Mouse (Mus musculus): ENCODE measurements around the gene Prps2. TPM values are rescaled to one million over a fixed set of nuclear protein-coding genes. Genes with fewer than 3 reads are reported as not detected.

The Prps2 gene
- 8.7 and 10.3 TPM in 2 replicates for polyA plus RNA-seq (2015; fragmentation: Nextera tagmentation; extraction: Ambion mirVana)

GRCm38 (mm10) chrX:167382047-167382853, at the start of gene Prps2:
Prps2 (minus strand) TSS chrX:167382749.

GRCm38 (mm10) chrX:167330399-167330798, 52.1 kb downstream of the Prps2 start, which contains the start of gene Tlr7:
Tlr7 (minus strand) TSS chrX:167330558.

Other genes with a start within 250 kb of the Prps2 start
- 5,180 and 5,814 TPM in 2 replicates for gene Tmsb4x, start 173.4 kb downstream of the Prps2 start, polyA plus RNA-seq (2015; fragmentation: Nextera tagmentation; extraction: Ambion mirVana)
- 0.43 and 0.83 TPM in 2 replicates for gene Tlr8, start 118.4 kb downstream of the Prps2 start, polyA plus RNA-seq (2015; fragmentation: Nextera tagmentation; extraction: Ambion mirVana)
- 0.85 and 1.6 TPM in 2 replicates for gene Tlr7, start 52.2 kb downstream of the Prps2 start, polyA plus RNA-seq (2015; fragmentation: Nextera tagmentation; extraction: Ambion mirVana)

Measured in urinary bladder, postnatal 0 days (tissue).